Mouse (Mus musculus): ENCODE data around the gene Ttc7b. TPM values are rescaled to one million over a fixed set of nuclear protein-coding genes. Genes with fewer than 3 reads are reported as not detected.

The Ttc7b gene
- total RNA-seq, 2 experiments from 2014 or later: 75.9 to 82.8 TPM

GRCm38 (mm10) chr12:100447701-100448277 is 72.8 kb downstream of the Ttc7b start:
- DNase-seq: no peak

GRCm38 (mm10) chr12:100447161-100447560 is 73.5 kb downstream of the Ttc7b start:
- DNase-seq: no peak

GRCm38 (mm10) chr12:100445686-100446085 is 74.9 kb downstream of the Ttc7b start:
- no peak for DNase-seq

- no peak for DNase-seq
Observed at GRCm38 (mm10) chr12:100445271-100445670, 75.4 kb downstream of the Ttc7b start.

- DNase-seq: no peak
Observed at GRCm38 (mm10) chr12:100444671-100445165, 75.9 kb downstream of the Ttc7b start.

- no peak for DNase-seq
Observed at GRCm38 (mm10) chr12:100443452-100443851, 77.2 kb downstream of the Ttc7b start.

GRCm38 (mm10) chr12:100441609-100442008 is 79.0 kb downstream of the Ttc7b start:
- DNase-seq: no peak

GRCm38 (mm10) chr12:100439883-100440282 is 80.7 kb downstream of the Ttc7b start:
- DNase-seq: no peak

- DNase-seq: peak in 1 of 2 experiments; percentile 33
Observed at GRCm38 (mm10) chr12:100439145-100439755, 81.4 kb downstream of the Ttc7b start.

GRCm38 (mm10) chr12:100438509-100438908 is 82.1 kb downstream of the Ttc7b start:
- no peak for DNase-seq

GRCm38 (mm10) chr12:100437862-100438261 is 82.8 kb downstream of the Ttc7b start:
- no peak for DNase-seq

- no peak for DNase-seq
Observed at GRCm38 (mm10) chr12:100435763-100436162, 84.9 kb downstream of the Ttc7b start.

GRCm38 (mm10) chr12:100431830-100432229 is 88.8 kb downstream of the Ttc7b start:
- DNase-seq: no peak

- no peak for DNase-seq
Observed at GRCm38 (mm10) chr12:100429414-100430114, 91.1 kb downstream of the Ttc7b start.

- DNase-seq: no peak
Observed at GRCm38 (mm10) chr12:100428183-100428582, 92.4 kb downstream of the Ttc7b start.

- DNase-seq: peak in 1 of 2 experiments; percentile 39
Observed at GRCm38 (mm10) chr12:100426212-100426611, 94.4 kb downstream of the Ttc7b start.

- DNase-seq: no peak
Observed at GRCm38 (mm10) chr12:100425028-100425427, 95.6 kb downstream of the Ttc7b start.

- peak in 1 of 2 experiments; percentile 17 for DNase-seq
Observed at GRCm38 (mm10) chr12:100422286-100422820, 98.3 kb downstream of the Ttc7b start.

- DNase-seq: peak in 1 of 2 experiments; percentile 49
Observed at GRCm38 (mm10) chr12:100421538-100421937, 99.1 kb downstream of the Ttc7b start.

- DNase-seq: no peak
Observed at GRCm38 (mm10) chr12:100420903-100421302, 99.7 kb downstream of the Ttc7b start.

GRCm38 (mm10) chr12:100419946-100420874 is 100.4 kb downstream of the Ttc7b start:
- peak; percentile 33 to 36 for DNase-seq

GRCm38 (mm10) chr12:100415802-100416201 is 104.8 kb downstream of the Ttc7b start:
- no peak for DNase-seq
